Mouse (Mus musculus) mouse embryonic stem cell (cell line): Measurements from ENCODE around the gene Gm14632.
"Not testable (repeated sequence)": the region's sequence is repeated elsewhere in the genome, so short reads cannot be mapped to it uniquely, and the experiment has no call there.

Experiments used
- in situ Hi-C, 2 experiments: fragments of 300-500 bp; cut with MboI; formaldehyde crosslinking; loops; 1 replicate in 1 of 2; 3 replicates in 1 of 2; pipeline ENCODE4 v1.14.3; 2019 to 2020; ENCODE audit warnings: low sequenced_read_pairs in 2 of 2, low pct_unique_long_range_greater_than_20kb in 1 of 2, mixed read lengths in 1 of 2; ENCODE audit not compliant: unreplicated experiment in 1 of 2

The Gm14632 gene

DNA sequence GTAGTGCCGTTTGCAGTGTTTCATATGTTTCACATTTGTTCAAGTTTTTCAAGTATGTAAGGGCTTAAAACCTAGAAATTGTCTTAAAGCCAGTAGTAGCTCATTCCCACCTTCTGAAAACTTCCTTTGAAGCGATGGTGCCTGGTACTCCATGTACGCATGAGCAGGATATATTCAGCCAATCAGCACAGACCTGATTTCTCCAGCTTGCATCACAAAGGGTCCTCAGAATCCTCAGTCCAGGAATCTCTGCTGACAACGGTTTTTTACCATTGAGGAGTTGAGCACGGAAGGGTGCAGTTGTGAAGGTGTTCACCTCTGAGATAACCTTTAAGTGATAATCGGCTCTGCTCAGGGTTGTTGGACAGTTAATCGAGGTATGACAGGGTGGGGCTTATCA is at the start of gene Gm14632:
TSS of gene Gm14632 (plus strand) at position 301 of the 400 bp plus-strand sequence.
- in situ Hi-C loops: not testable (repeated sequence)
